Mouse (Mus musculus) liver, embryonic 14.5 days (tissue): Measurements from ENCODE around the gene Tnfrsf1a.

ENCODE experiments used
- CTCF ChIP-seq: IDR thresholded peaks from 2 replicates; pipeline ENCODE4 v1.5.1; 2016; ENCODE audit warnings: antibody characterized with exemption, low read depth, control low read depth
- EP300 ChIP-seq: IDR thresholded peaks from 2 replicates; pipeline ENCODE4 v1.6.1; 2016; ENCODE audit warnings: antibody characterized with exemption, low read depth

GRCm38 (mm10) chr6:125360846-125361245 is 11.7 kb downstream of the Tnfrsf1a start:
- TF ChIP-seq CTCF (no peak), EP300 (no peak)
